Mouse (Mus musculus) erythroblast, adult 5-6 weeks (primary cell): ENCODE data around the gene Slc25a19. TPM values are rescaled to one million over a fixed set of nuclear protein-coding genes. Genes with fewer than 3 reads are reported as not detected.

Experiments used
- ATAC-seq: replicated peaks from 2 replicates; pipeline ENCODE4 v1.8.0; 2016; ENCODE audit warnings: moderate number of reproducible peaks, mild to moderate bottlenecking, moderate TSS enrichment, inconsistent platforms; ENCODE audit not compliant: poor library complexity, low FRiP score, severe bottlenecking
- total RNA-seq, 2 experiments: library from RNA; stranded (forward) in 1 of 2; stranded (reverse) in 1 of 2; fragments of 150-400 nt in 1 of 2; fragments of 200-764, 138-1000 nt in 1 of 2; gene quantifications; 2 replicates each; pipeline versions ENCODE4 v1.2.3 to v1.2.4; 2015 to 2017; ENCODE audit warnings: low replicate concordance in 2 of 2

The Slc25a19 gene
- total RNA-seq, 2 experiments from 2014 or later = 5.0 to 22.4 TPM

- ATAC-seq = no peak
Measured at GRCm38 (mm10) chr11:115625877-115626276, 2.2 kb downstream of the Slc25a19 start.

- no peak for ATAC-seq
Measured at GRCm38 (mm10) chr11:115623487-115624070, 4.5 kb downstream of the Slc25a19 start.

GRCm38 (mm10) chr11:115619949-115620348 is 8.1 kb downstream of the Slc25a19 start:
- ATAC-seq = no peak

GRCm38 (mm10) chr11:115618732-115619516 is 9.2 kb downstream of the Slc25a19 start:
- ATAC-seq = no peak

- ATAC-seq = no peak
Measured at GRCm38 (mm10) chr11:115618001-115618400, 10.1 kb downstream of the Slc25a19 start.

DNA sequence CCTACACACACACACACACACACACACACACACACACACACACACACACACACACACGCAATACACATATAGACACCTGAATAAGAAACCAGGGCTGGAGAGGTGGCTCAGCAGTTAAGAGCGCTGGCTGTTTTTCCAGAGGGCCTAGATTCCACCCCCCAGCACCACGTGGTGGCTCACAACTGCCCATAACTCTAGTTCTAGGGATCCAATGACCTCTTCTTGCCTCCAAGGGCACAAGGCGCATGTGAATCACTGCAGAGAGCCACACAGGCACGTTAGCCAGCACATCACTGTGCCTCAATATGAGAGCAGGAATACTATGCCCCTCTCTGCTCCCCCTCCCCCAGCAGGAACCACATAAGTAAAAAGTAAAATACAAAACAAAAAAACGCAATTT is 11.2 kb downstream of the Slc25a19 start:
- no peak for ATAC-seq

DNA sequence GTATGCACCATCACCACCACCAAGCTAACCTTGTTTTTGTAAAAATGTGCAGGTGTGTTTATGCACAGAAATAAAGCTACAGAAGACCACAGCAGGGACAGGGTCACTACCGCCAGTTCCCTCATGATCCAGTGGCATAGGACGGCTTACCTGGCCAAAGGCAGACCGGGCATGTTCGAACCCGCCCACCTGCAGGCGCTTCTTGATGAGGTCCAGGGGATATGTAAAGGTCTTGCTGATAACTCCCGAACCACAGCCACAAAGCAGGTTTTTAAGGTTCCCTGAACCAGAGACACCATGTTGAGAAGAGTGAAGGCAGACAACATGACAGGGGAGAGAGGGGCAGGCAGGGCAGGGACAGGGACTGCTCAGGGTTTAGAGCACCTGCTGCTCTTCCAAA is 11.7 kb downstream of the Slc25a19 start:
- ATAC-seq = no peak

DNA sequence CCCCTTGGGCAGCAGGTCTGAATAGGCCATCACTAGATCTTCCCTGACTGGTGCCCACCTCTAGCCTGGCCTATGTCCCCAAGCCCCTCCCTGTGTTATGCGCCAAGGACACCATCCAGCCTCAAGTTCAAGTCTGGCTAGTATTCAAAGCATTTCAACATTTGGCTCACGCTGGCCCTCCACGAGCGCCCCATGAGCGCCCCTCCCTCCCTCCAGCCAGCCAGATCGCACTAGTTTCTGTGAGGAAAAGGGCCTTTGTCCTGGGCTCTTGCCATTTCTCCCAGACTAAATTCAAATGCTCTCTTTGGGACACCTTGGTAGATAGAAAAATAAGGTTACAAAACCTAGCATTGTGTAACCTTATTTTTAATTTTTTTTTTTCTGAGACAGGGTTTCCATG is 12.2 kb downstream of the Slc25a19 start:
- no peak for ATAC-seq

GRCm38 (mm10) chr11:115615108-115615825 is 12.8 kb downstream of the Slc25a19 start:
- ATAC-seq = no peak

DNA sequence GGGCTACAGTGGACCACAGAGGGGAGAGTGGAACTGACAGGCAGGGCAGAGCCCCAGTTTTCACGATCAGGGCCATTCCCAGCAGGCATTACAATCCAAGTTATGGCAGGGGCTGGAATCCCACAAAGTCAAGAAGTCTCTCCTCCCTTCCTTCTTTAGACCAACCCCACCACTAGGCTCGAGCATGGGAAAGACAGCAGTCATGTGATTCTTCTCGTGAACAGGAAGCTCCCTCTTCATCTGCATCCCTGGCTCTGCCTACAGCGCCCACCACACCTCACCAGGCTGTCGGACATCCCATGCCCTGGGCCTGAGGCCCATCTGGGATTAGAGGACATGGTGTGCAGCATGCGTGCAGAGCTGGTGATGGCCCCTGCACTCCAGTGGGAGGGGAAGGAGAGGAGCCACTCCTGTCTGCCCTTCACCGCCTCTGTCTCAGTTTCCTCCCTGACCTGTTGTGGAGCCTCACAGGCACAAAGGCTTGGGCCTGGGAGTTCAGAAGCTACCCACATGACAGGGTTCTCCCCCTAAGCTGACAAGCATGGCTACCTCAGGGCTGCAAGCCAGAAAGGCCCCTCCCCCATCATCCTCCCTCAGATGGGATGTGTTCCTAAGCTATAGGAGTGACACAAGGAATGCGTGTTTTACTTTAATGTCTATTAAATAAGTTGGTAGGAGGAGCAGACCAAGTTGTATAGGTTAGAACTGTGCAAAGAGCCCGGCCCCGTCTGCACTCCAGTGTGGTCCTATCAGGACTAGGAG is 13.6 kb downstream of the Slc25a19 start:
- ATAC-seq = no peak

- ATAC-seq = peak; percentile 59
Measured at GRCm38 (mm10) chr11:115613138-115613945, 14.8 kb downstream of the Slc25a19 start.

- peak; percentile 86 for ATAC-seq
Measured at GRCm38 (mm10) chr11:115612410-115613137, 15.5 kb downstream of the Slc25a19 start, which contains the start of gene Mif4gd. TSS of gene Mif4gd (minus strand) at chr11:115612969.

- peak; percentile 70 for ATAC-seq
Measured at GRCm38 (mm10) chr11:115612059-115612409, 16.1 kb downstream of the Slc25a19 start.

- no peak for ATAC-seq
Measured at GRCm38 (mm10) chr11:115611173-115611572, 16.9 kb downstream of the Slc25a19 start.

DNA sequence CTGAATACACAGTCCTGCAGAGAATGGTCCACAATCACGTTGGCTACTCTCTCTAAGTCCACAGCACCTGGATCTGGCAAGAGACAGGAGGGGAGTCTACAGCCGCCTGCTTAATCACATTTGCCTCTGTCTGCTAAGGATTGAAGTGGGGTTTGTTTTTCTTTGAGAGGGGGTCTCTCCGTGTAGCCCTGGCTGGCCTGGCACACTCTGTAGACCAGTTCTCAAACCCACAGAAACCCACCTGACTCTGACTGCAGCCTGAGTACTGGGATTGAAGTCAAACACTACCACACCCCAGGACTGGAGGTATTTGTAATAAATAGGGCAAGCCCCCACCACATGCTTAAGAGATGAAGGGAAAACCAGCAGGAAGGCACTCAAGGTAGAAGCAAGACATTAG is 18.5 kb downstream of the Slc25a19 start:
- ATAC-seq = no peak

- no peak for ATAC-seq
Measured at GRCm38 (mm10) chr11:115608421-115609399, 19.4 kb downstream of the Slc25a19 start.

- ATAC-seq = no peak
Measured at GRCm38 (mm10) chr11:115606733-115607132, 21.4 kb downstream of the Slc25a19 start.

DNA sequence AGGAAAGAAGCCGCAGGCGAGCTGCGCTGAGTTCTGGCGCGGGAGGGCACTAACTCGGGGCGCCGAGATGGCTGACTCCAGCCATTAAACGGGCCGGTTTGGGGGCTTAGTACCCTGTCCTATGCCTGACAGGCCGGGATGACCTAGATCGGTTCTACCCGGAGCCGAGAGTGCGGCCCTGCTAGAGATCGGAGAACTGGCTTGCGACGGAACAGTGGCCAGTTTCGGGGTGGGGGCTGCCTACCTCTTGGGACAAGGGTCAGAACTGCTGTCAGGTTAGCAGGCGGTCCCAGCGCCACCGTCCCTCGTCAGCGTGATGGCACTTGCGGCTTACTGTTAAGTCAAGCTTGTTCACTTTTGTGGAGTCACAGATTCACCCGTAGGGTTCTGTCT is 23.8 kb downstream of the Slc25a19 start:
- ATAC-seq = peak; percentile 29
